Mouse (Mus musculus): Measurements from ENCODE around the gene Arpc2. TPM values are rescaled to one million over a fixed set of nuclear protein-coding genes. Genes with fewer than 3 reads are reported as not detected.

Arpc2 gene
- polyA plus RNA-seq, 1 experiment: 284 TPM

GRCm38 (mm10) chr1:74229942-74230341, 5.9 kb upstream of the Arpc2 start:
- H3K9ac ChIP-seq (ENCODE audit: low read depth, poor library complexity, severe bottlenecking): no peak overlapping the region
- H3K9me3 ChIP-seq (replicated peaks; ENCODE audit: control insufficient read depth, insufficient read depth, low read length, poor library complexity, severe bottlenecking): no peaks in the 10 kb centered on the region
- no peak for TF ChIP-seq CTCF (IDR thresholded peaks at IDR 0.05; ENCODE audit: low read depth, low read length)
- no peak overlapping the region for H3K4me3 ChIP-seq (ENCODE audit: low read depth, low read length)
- no peak overlapping the region for H3K27ac ChIP-seq (ENCODE audit: insufficient read depth, low read length)
- no peaks in the 10 kb centered on the region for H3K4me1 ChIP-seq (ENCODE audit: control insufficient read depth, insufficient read depth, low read length)
- no peaks in the 10 kb centered on the region for H3K36me3 ChIP-seq (ENCODE audit: control insufficient read depth, insufficient read depth, low read length, poor library complexity, severe bottlenecking)
- H3K27me3 ChIP-seq (ENCODE audit: control insufficient read depth, insufficient read depth, low read length, poor library complexity, severe bottlenecking): no peaks in the 10 kb centered on the region

GRCm38 (mm10) chr1:74230992-74231391, 4.9 kb upstream of the Arpc2 start:
- no peaks in the 10 kb centered on the region for H3K36me3 ChIP-seq (ENCODE audit: control insufficient read depth, insufficient read depth, low read length, poor library complexity, severe bottlenecking)
- H3K9me3 ChIP-seq (replicated peaks; ENCODE audit: control insufficient read depth, insufficient read depth, low read length, poor library complexity, severe bottlenecking): no peaks in the 10 kb centered on the region
- TF ChIP-seq POLR2A (IDR thresholded peaks at IDR 0.05; ENCODE audit: insufficient read depth, low read length): no peak
- no peak for TF ChIP-seq CTCF (IDR thresholded peaks at IDR 0.05; ENCODE audit: low read depth, low read length)
- no peak for TF ChIP-seq EP300 (IDR thresholded peaks at IDR 0.05; ENCODE audit: insufficient read depth, low read depth, low read length)
- no peak overlapping the region for H3K9ac ChIP-seq (ENCODE audit: low read depth, poor library complexity, severe bottlenecking)
- no peak overlapping the region for H3K27ac ChIP-seq (ENCODE audit: insufficient read depth, low read length)
- H3K4me1 ChIP-seq (ENCODE audit: control insufficient read depth, insufficient read depth, low read length): peaks cover 1% of the 10 kb centered on the region
- no peak overlapping the region for H3K4me3 ChIP-seq (ENCODE audit: low read depth, low read length)
- no peaks in the 10 kb centered on the region for H3K27me3 ChIP-seq (ENCODE audit: control insufficient read depth, insufficient read depth, low read length, poor library complexity, severe bottlenecking)

GRCm38 (mm10) chr1:74236590-74237317, 870 bp downstream of the Arpc2 start:
- Histone ChIP-seq H3K4me1 (ENCODE audit: control insufficient read depth, insufficient read depth, low read length) (peaks cover 3% of the 10 kb centered on the region), H3K27ac (ENCODE audit: insufficient read depth, low read length) (peak overlapping the region; percentile 6; the same call in 1 of the 2 replicates), H3K36me3 (ENCODE audit: control insufficient read depth, insufficient read depth, low read length, poor library complexity, severe bottlenecking) (no peaks in the 10 kb centered on the region), H3K27me3 (ENCODE audit: control insufficient read depth, insufficient read depth, low read length, poor library complexity, severe bottlenecking) (no peaks in the 10 kb centered on the region), H3K4me3 (ENCODE audit: low read depth, low read length) (peak overlapping the region; percentile 83), H3K9ac (ENCODE audit: low read depth, poor library complexity, severe bottlenecking) (peak overlapping the region; percentile 91), H3K9me3 (replicated peaks; ENCODE audit: control insufficient read depth, insufficient read depth, low read length, poor library complexity, severe bottlenecking) (no peaks in the 10 kb centered on the region)
- no peak for TF ChIP-seq EP300 (IDR thresholded peaks at IDR 0.05; ENCODE audit: insufficient read depth, low read depth, low read length)
- no peak for TF ChIP-seq POLR2A (IDR thresholded peaks at IDR 0.05; ENCODE audit: insufficient read depth, low read length)
- TF ChIP-seq CTCF (IDR thresholded peaks at IDR 0.05; ENCODE audit: low read depth, low read length): no peak

- Histone ChIP-seq H3K4me3 (ENCODE audit: low read depth, low read length) (no peak overlapping the region), H3K36me3 (ENCODE audit: control insufficient read depth, insufficient read depth, low read length, poor library complexity, severe bottlenecking) (no peaks in the 10 kb centered on the region), H3K9me3 (replicated peaks; ENCODE audit: control insufficient read depth, insufficient read depth, low read length, poor library complexity, severe bottlenecking) (no peaks in the 10 kb centered on the region), H3K27me3 (ENCODE audit: control insufficient read depth, insufficient read depth, low read length, poor library complexity, severe bottlenecking) (no peaks in the 10 kb centered on the region), H3K4me1 (ENCODE audit: control insufficient read depth, insufficient read depth, low read length) (peaks cover 3% of the 10 kb centered on the region), H3K9ac (ENCODE audit: low read depth, poor library complexity, severe bottlenecking) (peak overlapping the region; percentile 91), H3K27ac (ENCODE audit: insufficient read depth, low read length) (no peak overlapping the region)
- no peak for TF ChIP-seq POLR2A (IDR thresholded peaks at IDR 0.05; ENCODE audit: insufficient read depth, low read length)
- no peak for TF ChIP-seq CTCF (IDR thresholded peaks at IDR 0.05; ENCODE audit: low read depth, low read length)
- no peak for TF ChIP-seq EP300 (IDR thresholded peaks at IDR 0.05; ENCODE audit: insufficient read depth, low read depth, low read length)
These were observed 1.8 kb downstream of the Arpc2 start for GRCm38 (mm10) chr1:74237671-74238070.

- H3K4me3 ChIP-seq (ENCODE audit: low read depth, low read length): no peak overlapping the region
- H3K27me3 ChIP-seq (ENCODE audit: control insufficient read depth, insufficient read depth, low read length, poor library complexity, severe bottlenecking): no peaks in the 10 kb centered on the region
- H3K9ac ChIP-seq (ENCODE audit: low read depth, poor library complexity, severe bottlenecking): peak overlapping the region; percentile 91
- TF ChIP-seq POLR2A (IDR thresholded peaks at IDR 0.05; ENCODE audit: insufficient read depth, low read length) (no peak), CTCF (IDR thresholded peaks at IDR 0.05; ENCODE audit: low read depth, low read length) (no peak), EP300 (IDR thresholded peaks at IDR 0.05; ENCODE audit: insufficient read depth, low read depth, low read length) (no peak)
- no peak overlapping the region for H3K27ac ChIP-seq (ENCODE audit: insufficient read depth, low read length)
- H3K36me3 ChIP-seq (ENCODE audit: control insufficient read depth, insufficient read depth, low read length, poor library complexity, severe bottlenecking): no peaks in the 10 kb centered on the region
- no peaks in the 10 kb centered on the region for H3K9me3 ChIP-seq (replicated peaks; ENCODE audit: control insufficient read depth, insufficient read depth, low read length, poor library complexity, severe bottlenecking)
- peaks cover 3% of the 10 kb centered on the region for H3K4me1 ChIP-seq (ENCODE audit: control insufficient read depth, insufficient read depth, low read length)
These were observed 2.3 kb downstream of the Arpc2 start for GRCm38 (mm10) chr1:74238136-74238535.

GRCm38 (mm10) chr1:74239162-74239561, 3.3 kb downstream of the Arpc2 start:
- TF ChIP-seq POLR2A (IDR thresholded peaks at IDR 0.05; ENCODE audit: insufficient read depth, low read length) (no peak), EP300 (IDR thresholded peaks at IDR 0.05; ENCODE audit: insufficient read depth, low read depth, low read length) (no peak), CTCF (IDR thresholded peaks at IDR 0.05; ENCODE audit: low read depth, low read length) (no peak)
- Histone ChIP-seq H3K27me3 (ENCODE audit: control insufficient read depth, insufficient read depth, low read length, poor library complexity, severe bottlenecking) (no peaks in the 10 kb centered on the region), H3K9me3 (replicated peaks; ENCODE audit: control insufficient read depth, insufficient read depth, low read length, poor library complexity, severe bottlenecking) (no peaks in the 10 kb centered on the region), H3K4me3 (ENCODE audit: low read depth, low read length) (no peak overlapping the region), H3K27ac (ENCODE audit: insufficient read depth, low read length) (peak overlapping the region; percentile 20; the same call in 1 of the 2 replicates), H3K36me3 (ENCODE audit: control insufficient read depth, insufficient read depth, low read length, poor library complexity, severe bottlenecking) (no peaks in the 10 kb centered on the region), H3K4me1 (ENCODE audit: control insufficient read depth, insufficient read depth, low read length) (peaks cover 3% of the 10 kb centered on the region), H3K9ac (ENCODE audit: low read depth, poor library complexity, severe bottlenecking) (no peak overlapping the region; the same call in 1 of the 2 replicates)

Data from ES-Bruce4 (cell line).